Mouse (Mus musculus) heart, postnatal 36 days (tissue): Measurements from ENCODE around the gene Vmn2r81. TPM values are rescaled to one million over a fixed set of nuclear protein-coding genes. Genes with fewer than 3 reads are reported as not detected.
"Not testable (repeated sequence)": the region's sequence is repeated elsewhere in the genome, so short reads cannot be mapped to it uniquely, and the experiment has no call there.

ENCODE experiments used
- DNase-seq, 2 experiments: peaks; one replicate each; pipeline ENCODE4 v3.0.0; 2021 to 2022
- intact Hi-C: fragments of 180-260 bp; cut with DNase I; formaldehyde crosslinking; loops from one replicate; pipeline ENCODE4 v1.15.1; 2025
- total RNA-seq, 2 experiments: library from RNA; stranded (reverse); gene quantifications; 2 replicates each; pipeline ENCODE4 v1.2.3; 2021

Gene Vmn2r81
- not detected for total RNA-seq

DNA sequence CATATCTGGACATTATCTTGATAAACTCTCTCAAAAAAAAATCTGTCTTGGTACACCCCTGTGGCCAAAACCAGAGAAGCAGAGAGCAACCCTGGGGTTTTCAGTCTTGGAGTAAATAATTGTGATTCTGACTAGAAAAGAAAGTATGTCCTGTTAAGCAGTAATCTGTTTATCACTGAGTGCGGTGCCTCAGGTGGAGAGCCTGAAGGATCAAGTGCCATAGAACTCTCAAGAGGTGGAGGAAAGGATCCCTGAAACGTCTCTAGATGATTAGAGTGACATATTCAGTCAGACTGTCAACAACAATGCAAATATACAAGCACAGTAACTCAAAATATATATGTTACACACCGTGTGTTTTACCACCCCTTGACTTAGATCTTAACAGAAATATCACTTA lies at the start of gene Vmn2r81:
TSS of gene Vmn2r81 (plus strand) at position 301 of the 400 bp plus-strand sequence.
- intact Hi-C loops, DNase-seq: not testable (repeated sequence)

- DNase-seq, intact Hi-C loops: not testable (repeated sequence)
Observed at GRCm38 (mm10) chr10:79199973-79200372, 47.5 kb upstream of the Vmn2r81 start.

GRCm38 (mm10) chr10:79220432-79220831 lies 27.1 kb upstream of the Vmn2r81 start:
- intact Hi-C loops = no loop called here
- DNase-seq = no peak

DNA sequence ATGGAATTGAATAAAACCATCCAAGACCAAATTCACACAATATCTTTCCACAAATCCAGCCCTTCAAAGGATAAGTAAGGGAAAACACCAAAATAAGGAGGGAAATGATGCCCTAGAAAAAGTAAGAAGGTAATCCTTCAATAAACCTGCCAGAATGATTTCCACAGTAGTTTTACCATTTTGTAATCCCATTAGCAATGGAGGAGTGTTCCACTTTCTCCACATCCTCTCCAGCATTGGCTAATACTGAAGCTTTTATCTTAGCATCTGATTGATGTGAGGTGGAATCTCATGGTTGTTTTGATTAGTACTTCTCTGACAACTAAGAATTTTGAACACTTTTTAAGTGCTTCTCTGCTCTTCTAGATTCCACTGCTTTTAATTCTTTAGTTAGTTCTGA lies 25.9 kb upstream of the Vmn2r81 start:
- intact Hi-C loops = no loop called here
- no peak for DNase-seq

- no peak for DNase-seq
- intact Hi-C loops = no loop called here
Observed at GRCm38 (mm10) chr10:79222214-79222613, 25.3 kb upstream of the Vmn2r81 start.

GRCm38 (mm10) chr10:79322033-79322736 lies 74.7 kb downstream of the Vmn2r81 start:
- not testable (repeated sequence) for DNase-seq

GRCm38 (mm10) chr10:79322737-79323086 lies 75.2 kb downstream of the Vmn2r81 start:
- no peak for DNase-seq
- intact Hi-C loops = no loop called here

More at GRCm38 (mm10) chr10:79322033-79322736, 74.7 kb downstream of the Vmn2r81 start:
- intact Hi-C loops = not testable (repeated sequence)

Other genes starting within 250 kb of the Vmn2r81 start
- gene Olfr1351, start 235.2 kb upstream of the Vmn2r81 start, total RNA-seq = not detected
- gene Olfr57, start 219.0 kb upstream of the Vmn2r81 start, total RNA-seq = not detected
- gene 2610008E11Rik, start 150.1 kb upstream of the Vmn2r81 start, total RNA-seq = 10 to 100 TPM; 12.5 to 12.8 TPM
- not detected for gene Vmn2r80, start 98.9 kb upstream of the Vmn2r81 start, total RNA-seq
- not detected for gene Vmn2r82, start 108.8 kb downstream of the Vmn2r81 start, total RNA-seq
- gene Vmn2r83, start 221.0 kb downstream of the Vmn2r81 start, total RNA-seq = not detected